Comparison of ENCODE assay signal across 8 mouse cellular contexts in the genomic region with DNA sequence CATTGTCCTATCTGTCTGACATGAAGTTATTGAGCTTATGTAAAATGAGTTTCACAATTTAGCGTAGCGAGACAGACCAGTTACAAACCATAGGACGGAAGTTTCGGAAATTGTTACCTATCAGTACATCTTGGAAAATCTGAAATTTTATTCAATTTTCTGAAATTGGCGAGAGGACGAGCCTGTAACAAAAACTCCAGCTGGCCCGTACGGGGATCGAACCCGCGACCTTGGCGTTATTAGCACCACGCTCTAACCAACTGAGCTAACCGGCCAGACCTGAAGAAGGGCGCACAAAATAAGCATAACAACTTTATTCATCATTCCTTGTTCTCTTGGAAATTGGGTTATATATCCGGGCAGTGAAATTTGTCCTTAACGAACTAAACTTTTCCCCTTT. TPM values are rescaled to one million over a fixed set of nuclear protein-coding genes. Genes with fewer than 3 reads are reported as not detected.
DNase-seq lines count a peak whose midpoint lies in the region; ATAC-seq and TF ChIP-seq lines count a peak whose summit lies in the region.

No protein-coding gene starts in this region.

- H3K4me1 ChIP-seq in cortical plate, adult 2 months (ENCODE audit: control insufficient read depth, insufficient read depth, low read length), result no peaks in the 10 kb centered on the region; the same call in 1 of the 2 replicates
- H3K4me1 ChIP-seq in megakaryocyte, embryonic 14.5 days, result peaks cover 48% of the 10 kb centered on the region

- no peaks in the 10 kb centered on the region for H3K27me3 ChIP-seq in megakaryocyte, embryonic 14.5 days (replicated peaks)

- H3K36me3 ChIP-seq in megakaryocyte, embryonic 14.5 days (replicated peaks; ENCODE audit: low read length), result no peaks in the 10 kb centered on the region

- TF ChIP-seq CTCF in cortical plate, adult 2 months (IDR thresholded peaks at IDR 0.05; ENCODE audit: extremely low read depth, insufficient read depth, low read length), result no peak

- no peak overlapping the region for H3K27ac ChIP-seq in cortical plate, adult 2 months (ENCODE audit: insufficient read depth, low read length)

- no peak for TF ChIP-seq POLR2A in cortical plate, adult 2 months (IDR thresholded peaks at IDR 0.05; ENCODE audit: extremely low read depth, insufficient read depth, low read length)

- intact Hi-C loops in gastrocnemius, postnatal 14 days (cut with DNase I; ENCODE audit: low total_unique reads), result loop anchor here (10.0 kb wide), 1 partner anchor 1413 kb away; no protein-coding TSS in a partner anchor
- intact Hi-C loops in left cerebral cortex, postnatal 10 days (cut with DNase I), result loop anchor here (10.0 kb wide), 2 partner anchors 1413 to 1723 kb away; a partner anchor contains a TSS

- peak; percentile 85 for DNase-seq in ZHBTc4 (ENCODE audit: low read depth, low spot score)
- DNase-seq in gastrocnemius, postnatal 14 days, result peak; percentile 72
- DNase-seq in left cerebral cortex, postnatal 10 days (ENCODE audit: extremely low spot score in 1 of 2, low spot score in 2 of 2), result peak; percentile 83 to 85
- DNase-seq in right cerebral cortex, postnatal 14 days, result peak; percentile 79
- peak; percentile 86 to 88 for DNase-seq in urinary bladder, postnatal 36 days (ENCODE audit: low spot score in 2 of 2)

- no peaks in the 10 kb centered on the region for H3K9me3 ChIP-seq in megakaryocyte, embryonic 14.5 days

- ATAC-seq in inflammation-experienced regulatory T-cells, adult 6 months, result peak; percentile 80

- peak overlapping the region; percentile 49 for H3K4me3 ChIP-seq in cortical plate, adult 2 months (ENCODE audit: insufficient read depth, low read length)
- H3K4me3 ChIP-seq in megakaryocyte, embryonic 14.5 days (replicated peaks), result peak overlapping the region; percentile 93

RNA-seq across cellular contexts. Expression of a gene that starts 14.2 kb away (rescaled TPM):
- polyA plus RNA-seq in cortical plate, adult 2 months (2012; rRNA removed), result 7.8 and 8.3 TPM in 2 replicates
- total RNA-seq in gastrocnemius, postnatal 14 days (2021), result 1 to 10 TPM; 4.5 to 4.7 TPM
- 10 to 100 TPM; 11.3 to 13.4 (median 12.2) TPM for polyA plus RNA-seq in inflammation-experienced regulatory T-cells, adult 6 months (2017; shearing (Covaris generic))
- total RNA-seq in left cerebral cortex, postnatal 10 days (2021), result 1 to 10 TPM; 6.3 to 6.5 TPM
- 1.6 and 7.8 TPM in 2 replicates for polyA plus RNA-seq in megakaryocyte, embryonic 14.5 days (2012; ENCODE audit: insufficient read depth, low replicate concordance)

RNA-seq across cellular contexts. Expression of a gene that starts 27.8 kb away (rescaled TPM):
- 0.04 and 0.06 TPM in 2 replicates for polyA plus RNA-seq in cortical plate, adult 2 months (2012; rRNA removed)
- not detected for total RNA-seq in gastrocnemius, postnatal 14 days (2021)
- not detected for polyA plus RNA-seq in inflammation-experienced regulatory T-cells, adult 6 months (2017; shearing (Covaris generic))
- not detected for total RNA-seq in left cerebral cortex, postnatal 10 days (2021)
- polyA plus RNA-seq in megakaryocyte, embryonic 14.5 days (2012; ENCODE audit: insufficient read depth, low replicate concordance), result not detected in 2 replicates

RNA-seq across cellular contexts. Expression of a gene that starts 50.7 kb away (rescaled TPM):
- 0.69 and 0.95 TPM in 2 replicates for polyA plus RNA-seq in cortical plate, adult 2 months (2012; rRNA removed)
- total RNA-seq in gastrocnemius, postnatal 14 days (2021), result not detected
- polyA plus RNA-seq in inflammation-experienced regulatory T-cells, adult 6 months (2017; shearing (Covaris generic)), result not detected
- total RNA-seq in left cerebral cortex, postnatal 10 days (2021), result under 1 TPM; 0.75 to 0.88 TPM
- polyA plus RNA-seq in megakaryocyte, embryonic 14.5 days (2012; ENCODE audit: insufficient read depth, low replicate concordance), result not detected in 2 replicates
